ENCODE assay signal across 9 mouse cellular contexts in genomic region chr6:118937536-118937935, GRCm38 (mm10).
"Had no signal": no experiment of that assay in that cellular context is flagged by ENCODE, and none has a peak within 500 bp of the region (broad histone marks: within the 10 kb centered on the region; RNA-seq: fewer than 3 reads in every experiment).

No protein-coding gene starts in this region.

- ATAC-seq: intestine, postnatal 0 days; midbrain, embryonic 15.5 days had no signal

- DNase-seq: kidney, adult 8-10 months; kidney, postnatal 25 days; lung, embryonic 14.5 days; lung, postnatal 14 days; retina, postnatal 1 day; thymus, adult 18-20 months; thymus, postnatal 25 days had no signal
